Comparison of ENCODE assay signal across 14 mouse cellular contexts in genomic region chr8:103948474-103948873, GRCm38 (mm10).
DNase-seq lines count a peak whose midpoint lies in the region; ATAC-seq and TF ChIP-seq lines count a peak whose summit lies in the region.
"Had no signal": no experiment of that assay in that cellular context is flagged by ENCODE, and none has a peak within 500 bp of the region (broad histone marks: within the 10 kb centered on the region; RNA-seq: fewer than 3 reads in every experiment).

No protein-coding gene starts in this region.

- no peak overlapping the region for H3K9ac ChIP-seq in lung, embryonic 14.5 days
- H3K9ac ChIP-seq in hindbrain, embryonic 16.5 days (ENCODE audit: low read depth, low read length), result no peak overlapping the region
- H3K9ac ChIP-seq: embryonic facial prominence, embryonic 15.5 days; neural tube, embryonic 13.5 days had no signal

- H3K4me2 ChIP-seq in lung, embryonic 14.5 days, result no peak overlapping the region
- no peak overlapping the region for H3K4me2 ChIP-seq in hindbrain, embryonic 16.5 days (ENCODE audit: low read length)
- H3K4me2 ChIP-seq: embryonic facial prominence, embryonic 15.5 days; heart, embryonic 11.5 days; neural tube, embryonic 13.5 days had no signal

- in situ Hi-C loops in Patski (cut with MboI; ENCODE audit: low pct_unique_long_range_greater_than_20kb), result no loop called here

- WGBS in lung, embryonic 14.5 days, result 75% methylated on average over 5 of the region's 5 CpGs
- WGBS in hindbrain, embryonic 16.5 days, result 79% methylated on average over 5 of the region's 5 CpGs

- no peaks in the 10 kb centered on the region for H3K9me3 ChIP-seq in lung, embryonic 14.5 days (ENCODE audit: low read depth, low read length)
- H3K9me3 ChIP-seq in hindbrain, embryonic 16.5 days (ENCODE audit: control insufficient read depth, low read length), result no peaks in the 10 kb centered on the region
- H3K9me3 ChIP-seq: embryonic facial prominence, embryonic 15.5 days; neural tube, embryonic 13.5 days had no signal

- no peak overlapping the region for H3K27ac ChIP-seq in lung, embryonic 14.5 days (ENCODE audit: low read depth)
- H3K27ac ChIP-seq in hindbrain, embryonic 16.5 days (ENCODE audit: low read depth, low read length), result no peak overlapping the region
- H3K27ac ChIP-seq: embryonic facial prominence, embryonic 15.5 days; neural tube, embryonic 13.5 days had no signal

- no peak for ATAC-seq in lung, embryonic 14.5 days (ENCODE audit: insufficient read depth)
- ATAC-seq in Patski, result no peak
- ATAC-seq in hindbrain, embryonic 16.5 days, result no peak
- ATAC-seq in megakaryocyte-erythroid progenitor cell, adult 5-6 weeks (replicated peaks; ENCODE audit: low FRiP score, low TSS enrichment, poor library complexity, severe bottlenecking), result no peak
- ATAC-seq: inflammation-experienced regulatory T-cells, adult 6 months had no signal

- H3K4me3 ChIP-seq in lung, embryonic 14.5 days (ENCODE audit: low read depth, low read length), result no peak overlapping the region
- no peak overlapping the region for H3K4me3 ChIP-seq in hindbrain, embryonic 16.5 days (ENCODE audit: low read length)
- H3K4me3 ChIP-seq: embryonic facial prominence, embryonic 15.5 days; megakaryocyte, embryonic 14.5 days; neural tube, embryonic 13.5 days had no signal

- CTCF ChIA-PET in Patski (lab: Charles Lee), result interaction anchor here (0.7 kb wide), 1 partner anchor 18 kb away, joined by 3 read pairs; no protein-coding TSS in a partner anchor

- H3K27me3 ChIP-seq in lung, embryonic 14.5 days (ENCODE audit: insufficient read depth, low read length), result no peaks in the 10 kb centered on the region
- no peaks in the 10 kb centered on the region for H3K27me3 ChIP-seq in Patski
- no peaks in the 10 kb centered on the region for H3K27me3 ChIP-seq in splenic B cell, adult 2 months (ENCODE audit: control insufficient read depth, insufficient read depth, low read length, poor library complexity, severe bottlenecking)
- H3K27me3 ChIP-seq in hindbrain, embryonic 16.5 days (replicated peaks; ENCODE audit: control insufficient read depth, insufficient read depth, low read length), result no peaks in the 10 kb centered on the region
- H3K27me3 ChIP-seq: embryonic facial prominence, embryonic 15.5 days; megakaryocyte, embryonic 14.5 days; neural tube, embryonic 13.5 days had no signal

- H3K4me1 ChIP-seq in lung, embryonic 14.5 days (ENCODE audit: insufficient read depth), result no peaks in the 10 kb centered on the region
- no peaks in the 10 kb centered on the region for H3K4me1 ChIP-seq in hindbrain, embryonic 16.5 days (ENCODE audit: control insufficient read depth, insufficient read depth, low read depth, low read length)
- H3K4me1 ChIP-seq: embryonic facial prominence, embryonic 15.5 days; megakaryocyte, embryonic 14.5 days; neural tube, embryonic 13.5 days had no signal

- H3K36me3 ChIP-seq in lung, embryonic 14.5 days (ENCODE audit: insufficient read depth), result no peaks in the 10 kb centered on the region
- H3K36me3 ChIP-seq in splenic B cell, adult 2 months (ENCODE audit: control insufficient read depth, insufficient read depth, low read length, poor library complexity, severe bottlenecking), result no peaks in the 10 kb centered on the region
- no peaks in the 10 kb centered on the region for H3K36me3 ChIP-seq in hindbrain, embryonic 16.5 days (ENCODE audit: control insufficient read depth, insufficient read depth, low read length)
- H3K36me3 ChIP-seq: embryonic facial prominence, embryonic 15.5 days; neural tube, embryonic 13.5 days had no signal

- peak; percentile 8 for DNase-seq in embryo, embryonic 10.5 days (ENCODE audit: low spot score)
- DNase-seq in embryo, embryonic 9.5 days (ENCODE audit: extremely low spot score), result no peak
- DNase-seq in lung, embryonic 14.5 days, result peak; percentile 35
- no peak for DNase-seq in lung, adult 18-20 months
- DNase-seq in Patski (ENCODE audit: low read depth, low spot score), result no peak
- DNase-seq in splenic B cell, adult 2 months (ENCODE audit: low read depth, low spot score), result peak; percentile 14
- DNase-seq: cerebellum, adult 9-10 months had no signal

- POLR2A ChIA-PET in Patski (lab: Charles Lee), result no interaction called here

- peak; percentile 56 for TF ChIP-seq CTCF in lung, embryonic 14.5 days (IDR thresholded peaks at IDR 0.05; ENCODE audit: low read depth)
- peak; percentile 34 for TF ChIP-seq CTCF in Patski (IDR thresholded peaks at IDR 0.05)

Comparison
In these comparisons a context has a peak if more than half of its experiments do, and no peak if none do; other contexts are left out.
1. DNase-seq: peak in embryo, embryonic 10.5 days (single experiment), lung, embryonic 14.5 days (single experiment) and splenic B cell, adult 2 months (single experiment); none in embryo, embryonic 9.5 days (single experiment), lung, adult 18-20 months (0 of 2) and Patski (single experiment).